Mouse (Mus musculus) urinary bladder, postnatal 0 days (tissue): ENCODE measurements around the gene Myadml2. TPM values are rescaled to one million over a fixed set of nuclear protein-coding genes. Genes with fewer than 3 reads are reported as not detected.

ENCODE experiments used
- microRNA-seq: library from miRNA; unstranded; fragments of <30 nt; microRNA quantifications from one replicate; pipeline ENCODE4, GENCODE M21; 2016
- polyA plus RNA-seq: library from polyadenylated mRNA; unstranded; fragments of >200 nt; fragmentation: Nextera tagmentation; extraction: Ambion mirVana; gene quantifications from 2 replicates; pipeline ENCODE4 v1.2.1, GENCODE M21; 2015

Myadml2 gene
- polyA plus RNA-seq = 0.28 TPM in 1 of 2 replicates, not detected in the other

DNA sequence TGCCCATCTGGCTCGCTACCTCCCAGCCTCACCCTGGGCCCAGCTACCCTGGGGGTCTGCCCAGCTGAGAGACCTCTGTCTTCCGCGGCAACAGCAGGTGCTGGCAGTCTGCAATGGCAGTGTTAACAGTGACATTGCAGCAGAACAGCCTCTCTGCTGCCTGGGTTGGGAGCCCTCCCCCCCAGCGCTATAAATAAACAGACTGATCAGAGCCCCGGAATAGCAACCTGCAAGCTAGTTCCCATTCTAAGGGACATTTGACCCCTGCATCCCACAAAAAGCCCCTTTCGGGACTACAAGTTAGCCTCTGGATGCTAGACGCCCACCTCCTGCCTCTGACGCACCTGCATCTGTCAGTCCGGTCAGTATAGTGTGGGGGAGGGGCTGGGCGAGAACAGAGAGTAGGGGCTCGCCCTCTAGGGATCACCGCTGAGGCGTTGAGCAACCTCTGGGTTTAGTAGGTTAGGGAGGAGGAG, at the start of gene Myadml2:
Gene Myadml2, minus strand, starts transcription at position 158 of the 476 bp plus-strand sequence.

DNA sequence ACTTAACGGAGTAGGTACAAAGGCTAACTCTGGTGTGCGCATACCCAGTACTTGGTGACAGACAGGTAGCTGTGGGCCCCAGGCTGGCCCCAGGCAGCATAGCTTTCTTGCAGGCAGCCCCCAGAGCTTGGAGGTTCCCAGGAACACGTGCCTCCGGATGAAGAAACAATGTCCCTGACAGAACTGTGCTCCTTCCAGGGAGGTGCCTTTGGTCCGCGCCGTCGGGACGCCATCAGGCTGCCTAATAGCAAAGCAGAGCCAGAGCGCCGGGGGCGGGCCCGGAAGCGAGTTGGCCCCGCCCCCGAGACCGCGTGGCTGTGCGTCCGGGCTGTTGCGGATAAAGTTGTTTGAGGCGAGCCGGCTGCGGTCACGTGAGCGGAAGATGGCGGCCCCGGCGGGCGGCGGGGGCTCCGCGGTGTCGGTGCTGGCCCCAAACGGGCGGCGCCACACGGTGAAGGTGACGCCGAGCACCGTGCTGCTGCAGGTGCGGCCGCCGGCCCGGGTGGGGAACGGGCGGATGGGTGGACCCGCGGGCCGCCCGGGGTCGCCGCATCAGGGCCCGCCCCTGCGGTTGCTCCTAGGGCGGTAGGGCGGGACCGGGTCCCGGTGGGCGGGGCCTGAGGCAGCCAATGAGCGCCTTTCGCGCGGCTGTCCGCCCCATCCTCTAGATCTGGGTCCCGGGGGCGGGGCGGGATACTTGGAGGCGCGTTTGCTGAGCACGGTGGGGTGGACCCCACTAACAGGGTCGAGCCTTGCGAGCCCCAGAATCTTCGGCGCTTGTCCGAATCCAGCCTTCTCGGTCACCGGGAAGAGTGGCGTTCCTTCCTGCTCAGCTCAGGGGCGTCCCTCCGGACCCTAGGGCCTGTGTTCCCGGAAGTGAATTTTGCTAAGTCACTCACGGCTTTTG, 25.0 kb upstream of the Myadml2 start, which contains the start of gene Aspscr1:
Gene Aspscr1, plus strand, starts transcription at position 287 of the 907 bp plus-strand sequence.

DNA sequence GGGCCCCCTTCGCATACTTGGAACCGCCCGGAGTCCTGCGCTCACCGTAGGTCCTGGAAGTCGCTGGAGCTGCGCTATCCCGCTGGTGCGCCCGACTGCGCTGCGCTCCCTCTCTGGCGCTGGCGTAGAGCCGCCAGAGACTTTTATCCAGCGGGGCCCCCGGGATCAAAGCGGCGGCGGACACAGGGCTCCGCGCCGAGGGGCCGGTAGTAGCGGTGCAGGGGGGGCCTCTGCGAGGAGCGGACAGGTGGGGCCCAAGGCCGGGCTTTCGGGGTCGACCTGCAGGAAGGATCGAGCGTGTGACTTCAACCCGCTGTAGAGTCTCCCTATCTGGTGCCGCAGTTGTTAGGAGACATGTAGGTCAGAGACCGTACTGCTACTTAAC, 13.1 kb upstream of the Myadml2 start, which contains the start of gene Notum:
Gene Notum, minus strand, starts transcription at position 100 of the 385 bp plus-strand sequence.

DNA sequence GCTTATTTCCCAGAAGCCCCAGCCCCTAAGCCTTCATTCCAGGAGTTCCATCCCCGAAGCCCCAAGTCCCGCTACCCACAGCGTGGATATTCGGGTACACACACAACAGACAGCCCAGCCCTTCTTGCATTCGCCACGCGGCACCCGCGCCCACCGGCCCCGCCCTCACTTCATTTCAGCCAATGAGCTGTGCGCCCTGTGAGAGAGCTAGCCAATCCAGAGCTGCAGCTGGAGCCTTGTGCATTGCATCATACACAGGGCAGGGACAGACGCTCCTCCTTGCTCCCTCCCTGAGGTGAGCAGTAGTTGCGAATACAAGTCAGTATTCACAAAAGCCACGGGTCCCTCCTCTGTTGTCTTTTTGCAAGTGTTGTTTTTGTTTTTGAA, 4.4 kb downstream of the Myadml2 start, which contains the start of gene Pycr1:
Gene Pycr1, minus strand, starts transcription at position 169 of the 387 bp plus-strand sequence.

DNA sequence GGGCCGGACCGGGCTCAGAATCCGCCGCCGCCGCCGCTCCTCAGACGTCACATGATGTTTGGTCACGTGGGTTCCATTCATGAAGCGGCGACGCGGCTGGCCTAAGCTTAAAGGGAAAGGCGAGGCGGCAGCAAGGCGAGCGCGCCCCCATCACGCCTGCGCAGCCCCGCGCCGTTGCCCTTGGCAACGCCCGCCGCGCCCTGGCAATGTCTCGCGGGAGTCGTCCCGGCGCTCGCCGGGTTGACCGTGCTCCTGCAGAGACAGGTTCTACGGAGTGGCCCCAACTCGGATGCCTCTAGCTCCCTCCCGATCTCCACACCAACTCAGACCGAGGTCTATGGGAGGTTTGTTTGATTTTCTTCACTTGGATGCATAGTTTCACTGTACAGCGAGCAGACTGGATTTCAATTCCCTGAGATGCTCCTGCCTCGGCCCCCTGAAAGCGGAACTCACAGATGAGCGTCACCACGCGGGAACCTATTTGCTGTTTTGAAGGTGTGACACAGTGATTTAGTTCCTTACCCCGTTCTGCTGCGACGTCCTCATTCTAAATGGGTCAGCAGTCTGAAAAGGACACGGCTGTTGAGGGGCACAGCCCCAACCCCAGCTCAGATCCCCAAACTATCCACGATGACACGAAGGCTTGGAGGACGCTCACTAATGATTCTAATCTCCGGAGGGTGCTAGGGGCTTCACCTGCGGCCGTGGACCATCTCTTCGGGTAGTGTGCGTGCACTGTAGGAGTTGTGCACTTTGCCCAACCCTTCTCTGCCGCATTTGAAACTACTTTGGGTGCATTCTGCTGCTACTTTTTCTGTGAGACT, 14.2 kb downstream of the Myadml2 start, which contains the start of gene Mafg:
Gene Mafg, minus strand, starts transcription at position 81 of the 824 bp plus-strand sequence.

DNA sequence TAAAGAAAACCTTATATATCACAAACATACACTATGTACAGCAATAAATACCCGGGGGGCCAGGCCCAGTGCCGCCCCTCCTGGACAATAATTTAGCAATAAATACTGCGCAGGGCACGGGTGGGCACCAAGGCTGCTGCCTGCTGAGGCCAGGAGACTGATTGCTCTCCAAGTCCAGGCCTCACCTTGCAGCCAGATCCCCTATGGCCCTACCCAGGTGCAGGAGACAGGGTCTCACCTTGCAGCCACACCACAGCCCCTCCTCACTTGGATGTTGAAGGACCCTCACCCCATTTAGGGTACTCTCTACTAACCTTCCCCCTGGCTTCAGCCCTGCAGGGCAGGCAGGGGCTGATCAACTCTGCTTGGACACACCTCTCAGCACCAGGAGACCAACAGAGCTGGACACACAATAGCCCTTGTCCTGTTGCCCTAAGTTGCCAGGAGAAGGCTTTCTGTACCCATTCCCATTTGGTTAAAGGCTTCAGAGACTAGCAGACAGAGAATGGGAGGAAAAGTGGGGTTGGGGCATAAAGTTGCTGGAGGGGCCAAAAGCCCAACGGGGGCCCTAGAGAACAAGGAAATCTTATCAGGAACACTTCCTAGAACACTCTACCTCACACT, 22.7 kb downstream of the Myadml2 start, which contains the start of gene Sirt7:
Gene Sirt7, minus strand, starts transcription at position 89 of the 624 bp plus-strand sequence.

DNA sequence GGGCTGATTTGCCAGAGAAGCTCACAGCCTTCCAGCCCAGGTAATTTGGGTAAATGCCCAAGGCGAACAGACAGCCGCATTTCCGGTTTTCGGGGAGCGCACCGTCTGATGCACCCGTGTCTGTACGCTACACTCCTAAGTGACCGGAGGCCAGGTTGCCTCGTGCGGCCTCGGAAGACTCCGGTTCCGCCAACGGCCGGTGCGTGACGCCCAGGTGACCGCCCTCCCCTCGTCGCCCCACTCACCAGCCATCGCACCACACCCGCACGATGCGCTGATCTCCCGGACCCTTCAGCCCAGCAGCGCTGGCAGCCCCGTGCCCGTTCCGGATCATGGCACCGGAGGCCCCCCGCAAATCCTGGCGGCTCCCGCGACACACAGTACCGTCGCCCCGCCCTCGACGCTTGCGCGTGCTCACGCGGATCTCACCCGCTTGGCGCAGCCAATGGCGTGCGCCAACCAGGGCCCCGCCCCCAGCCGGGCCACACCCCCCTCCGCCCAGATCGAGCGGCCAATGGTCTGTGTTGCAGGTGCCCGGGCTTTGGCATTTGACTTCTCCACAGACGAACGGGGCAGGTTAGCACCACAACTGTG, 30.3 kb downstream of the Myadml2 start, which contains the start of gene Pcyt2:
Gene Pcyt2, minus strand, starts transcription at position 418 of the 594 bp plus-strand sequence.

DNA sequence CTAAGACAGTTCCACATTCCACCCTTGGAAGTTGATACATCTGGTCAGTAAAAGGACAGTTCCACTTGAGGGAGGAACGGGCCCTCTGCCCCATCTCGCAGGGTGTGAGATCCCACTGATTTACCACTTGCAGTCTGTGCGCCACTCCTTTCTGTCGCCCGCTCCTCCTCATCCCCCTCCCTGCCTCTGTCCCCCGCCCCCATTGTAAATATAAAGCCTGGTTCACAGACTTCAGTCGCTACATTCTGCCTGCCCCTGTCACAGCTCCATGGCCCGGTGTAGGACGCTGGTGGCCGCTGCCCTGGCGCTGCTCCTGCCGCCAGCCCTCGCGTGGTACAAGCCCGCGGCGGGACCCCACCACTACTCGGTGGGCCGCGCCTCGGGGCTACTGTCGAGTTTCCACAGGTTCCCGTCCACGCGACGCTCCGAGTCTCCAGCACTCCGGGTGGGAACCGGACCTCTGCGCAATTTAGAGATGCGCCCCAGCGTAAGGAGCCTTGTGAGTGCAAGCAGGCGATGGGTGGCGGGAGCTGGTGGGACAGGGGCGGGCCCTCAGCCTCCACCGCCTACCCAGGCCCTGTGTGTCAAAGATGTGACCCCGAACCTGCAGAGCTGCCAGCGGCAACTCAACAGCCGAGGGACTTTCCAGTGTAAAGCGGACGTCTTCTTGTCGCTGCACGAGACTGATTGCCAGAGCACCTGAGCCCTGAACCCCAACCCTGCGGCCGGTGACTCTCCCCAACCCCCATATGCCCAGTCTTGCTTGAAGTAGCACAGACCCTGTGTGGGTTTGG, 39.5 kb downstream of the Myadml2 start, which contains the start of gene Npb:
Gene Npb, plus strand, starts transcription at position 237 of the 794 bp plus-strand sequence.

DNA sequence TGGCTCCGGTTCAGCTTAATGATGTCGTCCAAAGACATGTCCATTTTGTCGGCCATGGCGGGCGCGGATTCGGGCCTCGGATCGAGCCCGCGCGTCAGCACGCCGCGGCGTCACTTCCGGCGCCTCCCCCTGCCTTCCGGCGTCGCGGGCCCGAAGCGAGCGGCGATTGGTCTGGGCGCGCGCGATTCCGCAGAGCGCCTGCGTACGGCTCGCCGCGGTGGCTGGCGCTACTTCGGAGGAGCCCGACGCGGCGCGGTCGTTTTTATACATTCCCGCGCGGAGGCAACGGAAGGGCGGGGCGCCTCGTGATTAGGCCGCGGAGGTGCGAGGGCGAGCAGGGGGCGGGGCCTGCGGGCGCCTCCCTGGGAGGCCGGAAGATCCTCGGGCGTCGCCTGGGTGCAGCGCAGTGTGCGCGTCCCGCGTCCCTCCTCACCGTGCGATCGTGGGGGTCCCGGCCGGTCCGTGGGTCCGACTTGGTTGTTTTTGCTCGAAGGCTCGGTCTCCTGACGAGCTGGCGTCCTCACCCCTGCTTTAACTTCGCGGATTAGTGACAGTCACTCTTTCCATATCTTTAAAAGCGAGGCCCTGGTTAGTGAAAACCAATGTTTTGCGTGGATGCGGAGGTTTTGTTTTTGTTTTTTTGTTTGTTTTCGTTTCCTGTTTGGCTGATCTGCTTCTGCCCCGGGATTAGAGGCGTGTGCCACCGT, 49.5 kb downstream of the Myadml2 start, which contains the start of the genes Alyref and Anapc11:
Gene Alyref, minus strand, starts transcription at position 83 of the 707 bp plus-strand sequence.
Gene Anapc11, plus strand, starts transcription at position 139 of the 707 bp plus-strand sequence.

Small RNAs within 50 kb of the gene (microRNA-seq; reads per million reads assigned to microRNA genes)
- not detected for gene Mir6936

Other genes starting within 250 kb of the Myadml2 start
- 16.9 and 18.8 TPM in 2 replicates for gene Nploc4, start 210.4 kb downstream of the Myadml2 start, polyA plus RNA-seq
- gene Tspan10, start 205.5 kb downstream of the Myadml2 start, polyA plus RNA-seq = not detected in 2 replicates
- gene Pde6g, start 194.7 kb downstream of the Myadml2 start, polyA plus RNA-seq = not detected in 2 replicates
- 17.1 and 17.8 TPM in 2 replicates for gene Oxld1, start 190.1 kb downstream of the Myadml2 start, polyA plus RNA-seq
- gene Ccdc137, start 190.0 kb downstream of the Myadml2 start, polyA plus RNA-seq = 13.1 and 15.9 TPM in 2 replicates
- gene Arl16, start 180.6 kb downstream of the Myadml2 start, polyA plus RNA-seq = 29.6 and 31.2 TPM in 2 replicates
- gene Mrpl12, start 163.5 kb downstream of the Myadml2 start, polyA plus RNA-seq = 91.2 and 100 TPM in 2 replicates
- 34.6 and 38.5 TPM in 2 replicates for gene Slc25a10, start 156.3 kb downstream of the Myadml2 start, polyA plus RNA-seq
- gene Gcgr, start 117.5 kb downstream of the Myadml2 start, polyA plus RNA-seq = 0.93 and 0.97 TPM in 2 replicates
- 157 and 172 TPM in 2 replicates for gene Mcrip1, start 98.4 kb downstream of the Myadml2 start, polyA plus RNA-seq
- gene Ppp1r27, start 97.0 kb downstream of the Myadml2 start, polyA plus RNA-seq = not detected in 2 replicates
- gene P4hb, start 74.9 kb downstream of the Myadml2 start, polyA plus RNA-seq = 515 and 546 TPM in 2 replicates
- 458 and 475 TPM in 2 replicates for gene Arhgdia, start 66.5 kb downstream of the Myadml2 start, polyA plus RNA-seq
- gene Alyref, start 49.8 kb downstream of the Myadml2 start, polyA plus RNA-seq = 162 and 194 TPM in 2 replicates
- 165 and 166 TPM in 2 replicates for gene Anapc11, start 49.7 kb downstream of the Myadml2 start, polyA plus RNA-seq
- 0.43 and 1.1 TPM in 2 replicates for gene Npb, start 39.7 kb downstream of the Myadml2 start, polyA plus RNA-seq
- gene Pcyt2, start 30.2 kb downstream of the Myadml2 start, polyA plus RNA-seq = 72.3 and 111 TPM in 2 replicates
- 24.9 and 25.5 TPM in 2 replicates for gene Sirt7, start 22.9 kb downstream of the Myadml2 start, polyA plus RNA-seq
- gene Mafg, start 14.6 kb downstream of the Myadml2 start, polyA plus RNA-seq = 19.3 and 22.6 TPM in 2 replicates
- 22.5 and 33.3 TPM in 2 replicates for gene Pycr1, start 4.4 kb downstream of the Myadml2 start, polyA plus RNA-seq
- 2.6 and 4.4 TPM in 2 replicates for gene Notum, start 13.0 kb upstream of the Myadml2 start, polyA plus RNA-seq
- 72.0 and 79.9 TPM in 2 replicates for gene Aspscr1, start 24.8 kb upstream of the Myadml2 start, polyA plus RNA-seq
- 94.9 and 105 TPM in 2 replicates for gene Cenpx, start 65.6 kb upstream of the Myadml2 start, polyA plus RNA-seq
- 21.2 and 22.0 TPM in 2 replicates for gene Lrrc45, start 65.8 kb upstream of the Myadml2 start, polyA plus RNA-seq
- 10.7 and 14.6 TPM in 2 replicates for gene Rac3, start 73.3 kb upstream of the Myadml2 start, polyA plus RNA-seq
- 31.5 and 35.7 TPM in 2 replicates for gene Dcxr, start 79.1 kb upstream of the Myadml2 start, polyA plus RNA-seq
- 81.7 and 93.4 TPM in 2 replicates for gene Cbr2, start 84.0 kb upstream of the Myadml2 start, polyA plus RNA-seq
- gene Hmga1b, start 114.6 kb upstream of the Myadml2 start, polyA plus RNA-seq = 1.5 and 2.2 TPM in 2 replicates
- 19.7 and 20.3 TPM in 2 replicates for gene Rfng, start 136.0 kb upstream of the Myadml2 start, polyA plus RNA-seq
- 118 and 123 TPM in 2 replicates for gene Gps1, start 136.1 kb upstream of the Myadml2 start, polyA plus RNA-seq
- gene Dus1l, start 148.2 kb upstream of the Myadml2 start, polyA plus RNA-seq = 38.1 and 41.2 TPM in 2 replicates
- gene Fasn, start 176.4 kb upstream of the Myadml2 start, polyA plus RNA-seq = 17.8 and 30.1 TPM in 2 replicates